Mouse (Mus musculus) limb, embryonic 10.5 days (tissue): ENCODE results near the gene Thumpd3. TPM values are rescaled to one million over a fixed set of nuclear protein-coding genes. Genes with fewer than 3 reads are reported as not detected.

Experiments
- DNase-seq: peaks from one replicate; pipeline ENCODE4 v3.0.0-alpha.2; 2017; ENCODE audit warnings: low spot score
- H3K27ac ChIP-seq: fragments of 300-500 bp; sonication (generic); 2 replicates; pipeline ENCODE4 v1.5.1; 2016; ENCODE audit warnings: mild to moderate bottlenecking
- H3K27me3 ChIP-seq: fragments of 300-500 bp; sonication (generic); 2 replicates; pipeline ENCODE4 v1.6.1; 2016; ENCODE audit warnings: low read depth, mild to moderate bottlenecking; ENCODE audit not compliant: poor library complexity, severe bottlenecking
- H3K36me3 ChIP-seq: fragments of 300-500 bp; sonication (generic); 2 replicates; pipeline ENCODE4 v1.6.1; 2016; ENCODE audit warnings: mild to moderate bottlenecking, moderate library complexity
- H3K4me1 ChIP-seq: fragments of 300-500 bp; sonication (generic); 2 replicates; pipeline ENCODE4 v1.6.1; 2016
- H3K4me3 ChIP-seq: fragments of 300-500 bp; sonication (generic); 2 replicates; pipeline ENCODE4 v1.5.1; 2016; ENCODE audit warnings: mild to moderate bottlenecking, moderate library complexity
- H3K9me3 ChIP-seq: fragments of 300-500 bp; sonication (generic); replicated peaks from 2 replicates; pipeline ENCODE4 v1.6.1; 2016; ENCODE audit warnings: mild to moderate bottlenecking
- WGBS: fragments of 180-500 bp; shearing (Covaris S2); methylation state at CpG from one replicate; pipeline ENCODE4 v1.1.7; 2016; 5-methylcytosine and 5-hydroxymethylcytosine counted together
- polyA plus RNA-seq: library from polyadenylated mRNA; unstranded; fragments of >200 nt; fragmentation: Nextera tagmentation; extraction: Ambion mirVana; gene quantifications from 2 replicates; pipeline ENCODE4 v1.2.1, GENCODE M21; 2016

Gene Thumpd3
- polyA plus RNA-seq, 1 experiment from 2014 or later = 59.5 TPM

- peaks cover 19% of the 10 kb centered on the region for H3K4me1 ChIP-seq
- H3K27me3 ChIP-seq = no peaks in the 10 kb centered on the region
- H3K9me3 ChIP-seq = no peaks in the 10 kb centered on the region
- H3K4me3 ChIP-seq = no peak overlapping the region
- H3K27ac ChIP-seq = no peak overlapping the region
- 89% methylated on average over 11 of the region's 11 CpGs for WGBS
- H3K36me3 ChIP-seq = no peaks in the 10 kb centered on the region
- no peak for DNase-seq
These were observed 4.6 kb upstream of the Thumpd3 start for GRCm38 (mm10) chr6:113041215-113041990.

- Histone ChIP-seq H3K4me1 (peaks cover 18% of the 10 kb centered on the region), H3K36me3 (peaks cover 20% of the 10 kb centered on the region), H3K27me3 (no peaks in the 10 kb centered on the region), H3K27ac (peak overlapping the region; percentile 89), H3K4me3 (peak overlapping the region; percentile 86), H3K9me3 (no peaks in the 10 kb centered on the region)
- no peak for DNase-seq
- WGBS = under 1% methylated on average over 11 of the region's 11 CpGs
These were observed 450 bp upstream of the Thumpd3 start for GRCm38 (mm10) chr6:113045575-113045974.

GRCm38 (mm10) chr6:113047016-113047746, 1.2 kb downstream of the Thumpd3 start:
- 71% methylated on average over 15 of the region's 15 CpGs for WGBS
- Histone ChIP-seq H3K4me3 (peak overlapping the region; percentile 86), H3K27me3 (no peaks in the 10 kb centered on the region), H3K27ac (peak overlapping the region; percentile 89), H3K9me3 (no peaks in the 10 kb centered on the region), H3K4me1 (peaks cover 18% of the 10 kb centered on the region), H3K36me3 (peaks cover 35% of the 10 kb centered on the region)
- no peak for DNase-seq

- DNase-seq = no peak
- whole genome bisulfite sequencing = 94% methylated on average over 2 of the region's 2 CpGs
- no peak overlapping the region for H3K27ac ChIP-seq
- H3K4me3 ChIP-seq = no peak overlapping the region
- H3K4me1 ChIP-seq = peaks cover 18% of the 10 kb centered on the region
- no peaks in the 10 kb centered on the region for H3K9me3 ChIP-seq
- peaks cover 45% of the 10 kb centered on the region for H3K36me3 ChIP-seq
- H3K27me3 ChIP-seq = no peaks in the 10 kb centered on the region
These were observed 2.3 kb downstream of the Thumpd3 start for GRCm38 (mm10) chr6:113048371-113048770.

- WGBS = 91% methylated on average over 3 of the region's 3 CpGs
- H3K9me3 ChIP-seq = no peaks in the 10 kb centered on the region
- no peak overlapping the region for H3K4me3 ChIP-seq
- DNase-seq = no peak
- H3K27ac ChIP-seq = no peak overlapping the region
- H3K27me3 ChIP-seq = no peaks in the 10 kb centered on the region
- H3K4me1 ChIP-seq = peaks cover 18% of the 10 kb centered on the region
- H3K36me3 ChIP-seq = peaks cover 53% of the 10 kb centered on the region
These were observed 3.1 kb downstream of the Thumpd3 start for GRCm38 (mm10) chr6:113049159-113049558.

GRCm38 (mm10) chr6:113052972-113053371, 6.9 kb downstream of the Thumpd3 start:
- Histone ChIP-seq H3K36me3 (peaks cover 89% of the 10 kb centered on the region), H3K4me3 (no peak overlapping the region), H3K4me1 (no peaks in the 10 kb centered on the region), H3K27ac (no peak overlapping the region), H3K9me3 (no peaks in the 10 kb centered on the region), H3K27me3 (no peaks in the 10 kb centered on the region)
- 81% methylated on average over 3 of the region's 3 CpGs for WGBS
- DNase-seq = no peak

- Histone ChIP-seq H3K36me3 (peaks cover 92% of the 10 kb centered on the region), H3K27ac (no peak overlapping the region), H3K27me3 (no peaks in the 10 kb centered on the region), H3K4me3 (no peak overlapping the region), H3K9me3 (no peaks in the 10 kb centered on the region), H3K4me1 (no peaks in the 10 kb centered on the region)
- no peak for DNase-seq
- WGBS = 90% methylated on average over 6 of the region's 6 CpGs
These were observed 8.6 kb downstream of the Thumpd3 start for GRCm38 (mm10) chr6:113054552-113055107.

GRCm38 (mm10) chr6:113060892-113061563, 15.0 kb downstream of the Thumpd3 start:
- 88% methylated on average over 1 of the region's 1 CpGs for WGBS
- H3K4me3 ChIP-seq = no peak overlapping the region
- DNase-seq = no peak
- H3K36me3 ChIP-seq = peaks cover 95% of the 10 kb centered on the region
- no peak overlapping the region for H3K27ac ChIP-seq
- no peaks in the 10 kb centered on the region for H3K4me1 ChIP-seq
- H3K9me3 ChIP-seq = no peaks in the 10 kb centered on the region
- H3K27me3 ChIP-seq = no peaks in the 10 kb centered on the region

- Histone ChIP-seq H3K27ac (no peak overlapping the region), H3K4me1 (no peaks in the 10 kb centered on the region), H3K4me3 (no peak overlapping the region), H3K27me3 (no peaks in the 10 kb centered on the region), H3K9me3 (no peaks in the 10 kb centered on the region), H3K36me3 (peaks cover 96% of the 10 kb centered on the region)
- 85% methylated on average over 3 of the region's 3 CpGs for WGBS
- DNase-seq = no peak
These were observed 16.2 kb downstream of the Thumpd3 start for GRCm38 (mm10) chr6:113062253-113062652.

- Histone ChIP-seq H3K27ac (no peak overlapping the region), H3K36me3 (peaks cover 98% of the 10 kb centered on the region), H3K4me1 (no peaks in the 10 kb centered on the region), H3K4me3 (no peak overlapping the region), H3K27me3 (no peaks in the 10 kb centered on the region), H3K9me3 (no peaks in the 10 kb centered on the region)
- no peak for DNase-seq
- 92% methylated on average over 10 of the region's 10 CpGs for WGBS
These were observed 17.3 kb downstream of the Thumpd3 start for GRCm38 (mm10) chr6:113063363-113063762.

- WGBS = 90% methylated on average over 3 of the region's 3 CpGs
- Histone ChIP-seq H3K36me3 (peaks cover 100% of the 10 kb centered on the region), H3K4me3 (no peak overlapping the region), H3K4me1 (no peaks in the 10 kb centered on the region), H3K27ac (no peak overlapping the region), H3K9me3 (no peaks in the 10 kb centered on the region), H3K27me3 (no peaks in the 10 kb centered on the region)
- no peak for DNase-seq
These were observed 19.2 kb downstream of the Thumpd3 start for GRCm38 (mm10) chr6:113065186-113065585.

- Histone ChIP-seq H3K9me3 (no peaks in the 10 kb centered on the region), H3K4me1 (0 out of 2 replicates have a peak, but pooled peaks cover 4% of the 10 kb centered on the region), H3K36me3 (peaks cover 76% of the 10 kb centered on the region), H3K27me3 (no peaks in the 10 kb centered on the region), H3K4me3 (no peak overlapping the region), H3K27ac (no peak overlapping the region)
- 96% methylated on average over 1 of the region's 1 CpGs for WGBS
- DNase-seq = no peak
These were observed 23.1 kb downstream of the Thumpd3 start for GRCm38 (mm10) chr6:113069154-113069553.
